Mouse (Mus musculus) left cerebral cortex, adult 2 months (tissue): Measurements from ENCODE around the gene Il17rb. TPM values are rescaled to one million over a fixed set of nuclear protein-coding genes. Genes with fewer than 3 reads are reported as not detected.

ENCODE experiments used
- DNase-seq, 2 experiments: peaks; one replicate each; pipeline ENCODE4 v3.0.0; 2021 to 2022; ENCODE audit warnings: low spot score in 2 of 2, mixed read lengths in 1 of 2; ENCODE audit errors: extremely low spot score in 1 of 2
- H3K27ac ChIP-seq: fragments of 200-600 bp; 2 replicates; pipeline ENCODE4 v1.8.1; 2022
- H3K4me3 ChIP-seq: fragments of 200-600 bp; 2 replicates; pipeline ENCODE4 v1.8.1; 2022
- CTCF ChIP-seq: fragments of 200-600 bp; IDR thresholded peaks from 2 replicates; pipeline ENCODE4 v1.8.1; 2022; ENCODE audit warnings: antibody characterized with exemption, mild to moderate bottlenecking, moderate library complexity
- intact Hi-C: fragments of 180-260 bp; cut with DNase I; formaldehyde crosslinking; loops from one replicate; pipeline ENCODE4 v1.15.1; 2025
- long read RNA-seq, 2 experiments: library from polyadenylated mRNA; stranded (forward); transcript quantifications; one replicate each; pipeline ENCODE4 v2.0.0; 2021; ENCODE audit warnings: borderline mapping rate in 2 of 2
- total RNA-seq, 2 experiments: library from RNA; stranded (reverse); gene quantifications; 2 replicates each; pipeline ENCODE4 v1.2.3; 2021

Gene Il17rb
- total RNA-seq, result 1 to 10 TPM; 1.0 to 1.5 TPM
- long read RNA-seq, experiment 1, partial matches to known transcripts, result 2 of 5 reads
- long read RNA-seq, experiment 1, other reads (novel, unspliced or antisense), result 1 of 5 reads
- long read RNA-seq, experiment 2, partial matches to known transcripts, result 0 of 5 reads
- long read RNA-seq, experiment 2, other reads (novel, unspliced or antisense), result 5 of 5 reads

DNA sequence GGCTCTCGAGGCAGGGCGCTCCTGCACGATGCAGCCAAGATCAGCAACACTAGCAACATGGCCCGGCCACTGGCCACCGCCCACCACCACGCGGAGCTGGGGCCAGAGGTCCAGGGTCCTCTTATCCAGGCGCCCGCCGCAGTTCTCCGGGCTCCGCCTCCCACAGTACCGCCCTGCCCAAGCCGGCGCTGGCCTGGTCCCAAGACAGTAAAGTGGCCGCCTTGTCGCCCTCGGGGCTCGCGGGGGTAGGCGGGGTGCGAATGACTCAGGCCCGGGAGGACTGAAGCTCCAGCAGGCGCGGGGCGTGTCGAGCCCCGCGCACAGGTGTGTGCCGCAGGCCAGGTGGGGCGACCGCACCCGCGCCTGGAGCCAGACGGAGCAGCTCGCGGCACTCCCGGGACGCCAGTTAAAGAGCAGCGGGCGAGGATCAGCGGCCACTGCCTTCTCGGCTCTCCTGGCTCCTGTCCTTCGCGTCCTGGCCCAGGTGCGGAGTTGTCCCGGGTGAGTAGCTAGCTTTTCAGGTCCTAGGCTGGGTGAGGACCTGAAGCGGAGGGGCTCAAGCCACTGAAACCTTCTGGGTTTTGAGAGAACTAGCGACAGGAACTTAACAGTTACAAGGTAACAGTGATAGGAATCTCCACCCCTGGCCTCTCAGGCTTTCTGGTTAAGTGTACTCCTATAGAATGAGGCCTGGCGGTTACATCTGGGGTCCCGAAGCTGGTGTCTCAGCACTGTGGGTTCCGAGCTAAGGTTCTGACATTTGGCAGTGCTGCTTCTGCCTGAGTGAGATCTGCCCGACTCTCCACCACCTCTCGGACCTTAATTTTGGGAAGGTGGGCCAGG, at the start of gene Il17rb, which contains the start of gene Chdh:
Gene Il17rb, minus strand, starts transcription at position 164 of the 843 bp plus-strand sequence.
Gene Chdh, plus strand, starts transcription at position 291 of the 843 bp plus-strand sequence.
- intact Hi-C loops, result no loop called here
- Histone ChIP-seq H3K27ac (peak within 1 kb of the TSS; percentile 60), H3K4me3 (peak within 1 kb of the TSS; percentile 42)
- TF ChIP-seq CTCF, result no peak
- peak; percentile 37 to 42 for DNase-seq

- H3K27ac ChIP-seq, result peak overlapping the region; percentile 45
- TF ChIP-seq CTCF, result no peak
- intact Hi-C loops, result no loop called here
- H3K4me3 ChIP-seq, result no peak overlapping the region
- no peak for DNase-seq
Observed at GRCm38 (mm10) chr14:30056031-30056766, 47.5 kb upstream of the Il17rb start.

GRCm38 (mm10) chr14:30054922-30055321, 46.2 kb upstream of the Il17rb start:
- DNase-seq, result no peak
- no peak overlapping the region for H3K27ac ChIP-seq
- TF ChIP-seq CTCF, result no peak
- intact Hi-C loops, result no loop called here
- no peak overlapping the region for H3K4me3 ChIP-seq

DNA sequence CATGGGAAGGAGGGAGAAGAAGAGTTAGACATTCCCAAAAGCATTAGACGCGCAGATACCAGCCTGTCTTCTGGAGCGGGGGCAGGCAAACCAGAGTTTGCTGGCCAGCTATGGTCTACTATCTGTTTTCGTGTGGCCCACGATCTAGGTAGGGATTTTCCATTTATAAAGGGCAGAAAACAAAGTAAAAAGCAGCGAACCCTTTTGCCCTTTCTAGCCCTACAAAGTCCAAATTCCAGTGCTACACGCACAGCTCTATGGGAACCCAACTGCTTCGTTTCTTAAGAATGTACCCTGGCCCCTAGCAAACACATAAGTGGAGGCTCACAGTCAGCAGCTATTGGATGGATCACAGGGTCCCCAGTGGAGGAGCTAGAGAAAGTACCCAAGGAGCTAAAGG, 41.6 kb upstream of the Il17rb start:
- intact Hi-C loops, result no loop called here
- Histone ChIP-seq H3K27ac (no peak overlapping the region), H3K4me3 (no peak overlapping the region)
- no peak for TF ChIP-seq CTCF
- no peak for DNase-seq

- peak; percentile 47 for TF ChIP-seq CTCF
- DNase-seq, result no peak
- intact Hi-C loops, result no loop called here
- Histone ChIP-seq H3K4me3 (no peak overlapping the region), H3K27ac (no peak overlapping the region)
Observed at GRCm38 (mm10) chr14:30048049-30048448, 39.4 kb upstream of the Il17rb start.

DNA sequence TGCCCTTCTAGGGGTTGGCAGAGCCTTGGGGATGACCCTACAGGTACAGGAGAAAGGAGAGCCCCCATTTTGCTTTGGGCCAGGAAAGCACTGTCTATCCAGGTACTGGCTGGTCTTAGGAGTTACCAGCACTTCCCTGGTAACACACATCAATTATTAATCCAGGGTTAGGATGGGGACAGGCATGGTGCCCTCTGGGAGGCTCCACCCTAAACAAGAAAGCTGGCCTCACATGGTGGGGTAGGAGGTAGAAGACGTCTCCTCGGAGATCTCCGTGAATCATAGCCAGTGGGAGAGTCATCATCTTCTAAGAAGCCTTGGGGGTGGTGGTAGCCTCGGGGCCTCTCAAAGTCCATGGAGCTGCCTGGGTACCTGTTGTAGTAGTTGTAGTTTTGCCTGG, 38.3 kb upstream of the Il17rb start:
- Histone ChIP-seq H3K4me3 (no peak overlapping the region), H3K27ac (no peak overlapping the region)
- no peak for TF ChIP-seq CTCF
- no peak for DNase-seq
- intact Hi-C loops, result no loop called here

DNA sequence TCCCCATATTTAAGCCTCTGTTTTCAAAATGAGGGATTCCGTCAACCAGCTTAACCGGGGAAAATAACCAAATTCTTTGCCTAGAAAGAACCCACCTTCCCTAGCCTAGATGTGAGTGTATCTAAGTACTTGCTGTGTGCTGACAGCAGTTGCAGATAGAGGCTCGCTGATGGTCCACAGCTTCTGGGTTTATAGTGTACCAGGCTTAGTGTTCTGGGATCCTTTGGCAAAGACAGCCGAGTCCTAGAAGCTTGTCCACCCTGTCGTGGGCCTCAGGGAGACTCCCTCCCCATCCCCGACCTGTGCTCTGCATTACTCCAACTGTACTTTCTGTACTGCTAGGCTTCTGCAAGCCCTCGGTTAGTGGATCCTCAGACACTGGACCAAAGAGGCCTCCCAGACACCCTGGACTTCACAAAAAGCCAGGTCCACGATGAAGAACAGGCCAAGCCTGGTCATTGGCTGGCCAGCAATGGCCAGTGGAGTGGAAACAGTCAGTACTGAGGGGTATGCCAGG, 37.1 kb upstream of the Il17rb start:
- H3K27ac ChIP-seq, result no peak overlapping the region
- DNase-seq, result no peak
- TF ChIP-seq CTCF, result no peak
- H3K4me3 ChIP-seq, result no peak overlapping the region
- intact Hi-C loops, result no loop called here

DNA sequence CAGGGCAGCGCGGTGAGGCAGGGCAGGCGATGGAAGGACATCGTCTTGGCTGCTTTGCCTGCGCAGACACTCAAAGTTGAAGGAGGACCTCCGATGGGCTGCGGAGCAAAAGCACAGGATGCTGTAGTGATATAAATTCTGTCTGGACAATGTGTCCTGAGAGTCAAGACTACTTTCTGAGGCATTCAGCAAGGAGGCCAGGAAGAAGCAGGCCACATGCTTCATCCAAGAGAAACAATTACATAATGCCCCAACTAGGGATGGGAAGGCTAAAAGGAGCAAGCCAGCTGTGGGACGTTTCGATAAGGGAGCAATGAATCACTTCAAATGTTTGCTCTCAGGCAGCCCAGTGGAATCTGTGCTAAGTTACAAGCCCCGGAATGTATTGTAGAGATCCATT, 36.5 kb upstream of the Il17rb start:
- intact Hi-C loops, result no loop called here
- no peak overlapping the region for H3K27ac ChIP-seq
- H3K4me3 ChIP-seq, result no peak overlapping the region
- no peak for TF ChIP-seq CTCF
- DNase-seq, result no peak

- Histone ChIP-seq H3K4me3 (no peak overlapping the region), H3K27ac (no peak overlapping the region)
- intact Hi-C loops, result no loop called here
- DNase-seq, result no peak
- TF ChIP-seq CTCF, result no peak
Observed at GRCm38 (mm10) chr14:30043356-30043940, 34.8 kb upstream of the Il17rb start.

DNA sequence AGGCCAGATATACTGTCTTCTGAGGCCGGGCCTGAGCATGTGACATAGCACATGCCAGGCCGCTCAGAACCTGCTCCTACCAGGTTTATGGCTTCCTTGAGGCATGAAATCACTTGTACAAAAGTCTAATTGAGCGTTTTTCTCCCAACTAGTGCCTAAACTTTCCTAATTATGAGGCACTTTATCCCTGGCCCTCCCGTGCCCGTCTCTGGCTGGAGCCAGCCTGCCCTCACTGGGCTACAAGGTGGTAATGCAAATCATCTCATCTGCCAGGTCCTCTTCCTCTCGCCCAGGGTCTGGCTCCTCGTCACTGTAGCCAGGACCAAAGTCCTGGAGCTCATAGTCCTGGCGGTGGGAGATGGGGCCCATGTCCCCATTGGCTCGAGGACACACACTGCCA, 33.1 kb upstream of the Il17rb start:
- no peak; the same call in 1 of the 2 replicates for TF ChIP-seq CTCF
- intact Hi-C loops, result no loop called here
- no peak overlapping the region for H3K4me3 ChIP-seq
- no peak overlapping the region for H3K27ac ChIP-seq
- no peak for DNase-seq

DNA sequence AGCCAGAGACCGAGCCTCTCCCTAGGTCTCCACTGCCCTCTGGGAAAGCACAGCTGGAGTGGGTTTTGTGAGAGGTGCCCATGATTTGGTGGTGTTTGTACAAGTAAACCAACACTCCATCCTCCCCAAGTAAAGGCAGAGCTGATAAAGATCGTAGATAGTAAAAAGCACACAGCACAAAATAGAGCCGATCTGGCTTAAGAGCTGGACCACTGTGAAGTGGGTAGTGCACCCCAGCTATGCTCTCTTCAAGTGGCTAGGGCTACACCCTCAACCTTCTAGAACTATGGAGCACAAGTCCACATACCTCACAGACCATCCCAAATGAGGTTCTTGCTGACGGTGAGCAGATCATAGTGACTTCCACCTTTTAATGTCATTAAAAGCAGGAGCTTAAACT, 30.7 kb upstream of the Il17rb start:
- DNase-seq, result no peak
- H3K27ac ChIP-seq, result no peak overlapping the region
- intact Hi-C loops, result no loop called here
- H3K4me3 ChIP-seq, result no peak overlapping the region
- no peak for TF ChIP-seq CTCF
